Comparison of ENCODE assay signal across 8 mouse cellular contexts in the genomic region with DNA sequence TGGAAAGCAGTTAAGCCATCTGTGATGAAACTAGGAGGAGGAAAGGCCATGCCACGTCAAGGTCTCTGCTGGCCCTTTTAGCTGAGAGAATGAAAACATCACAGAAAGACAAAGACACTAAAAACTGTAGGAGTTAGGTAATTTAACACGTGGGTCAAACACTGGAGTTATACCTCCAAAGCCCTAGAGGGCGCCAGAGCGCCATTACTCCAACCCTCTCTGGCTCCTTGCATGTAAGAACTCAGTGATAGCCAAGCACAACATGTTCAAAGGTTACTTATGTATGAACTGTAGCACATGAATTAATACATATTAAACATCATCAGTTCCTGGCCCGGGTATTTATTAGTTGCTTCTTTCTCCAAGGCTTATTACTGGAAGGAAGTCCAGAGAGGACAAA. TPM values are rescaled to one million over a fixed set of nuclear protein-coding genes. Genes with fewer than 3 reads are reported as not detected.
DNase-seq lines count a peak whose midpoint lies in the region; ATAC-seq lines count a peak whose summit lies in the region.

No protein-coding gene starts in this region.

- no peak overlapping the region for H3K4me2 ChIP-seq in liver, embryonic 11.5 days
- no peak overlapping the region for H3K4me2 ChIP-seq in hindbrain, embryonic 12.5 days (replicated peaks)

- peak; percentile 70 for DNase-seq in liver
- DNase-seq in liver, embryonic 11.5 days (ENCODE audit: low spot score): no peak
- DNase-seq in T-cell, adult 2 months (ENCODE audit: low spot score): peak; percentile 84
- DNase-seq in heart, postnatal 10 days: peak; percentile 46 to 65
- peak; percentile 72 for DNase-seq in lung, postnatal 36 days
- DNase-seq in thymus, postnatal 0 days (ENCODE audit: low spot score): peak; percentile 81
- DNase-seq in cerebellum, postnatal 4 days (ENCODE audit: low spot score in 2 of 2): no peak

- no peak overlapping the region for H3K27ac ChIP-seq in liver, embryonic 11.5 days (ENCODE audit: low read depth, low read length)
- no peak overlapping the region for H3K27ac ChIP-seq in hindbrain, embryonic 12.5 days

- H3K36me3 ChIP-seq in liver, embryonic 11.5 days (ENCODE audit: control insufficient read depth, insufficient read depth, low read length): no peaks in the 10 kb centered on the region
- no peaks in the 10 kb centered on the region for H3K36me3 ChIP-seq in hindbrain, embryonic 12.5 days

- no peak overlapping the region for H3K9ac ChIP-seq in liver, embryonic 11.5 days (ENCODE audit: low read depth, low read length)
- no peak overlapping the region for H3K9ac ChIP-seq in hindbrain, embryonic 12.5 days

- no peaks in the 10 kb centered on the region for H3K27me3 ChIP-seq in liver, embryonic 11.5 days (replicated peaks; ENCODE audit: control insufficient read depth, insufficient read depth, low read length)
- no peaks in the 10 kb centered on the region for H3K27me3 ChIP-seq in hindbrain, embryonic 12.5 days

- intact Hi-C loops in heart, postnatal 10 days (cut with DNase I): no loop called here

- H3K9me3 ChIP-seq in liver, embryonic 11.5 days (ENCODE audit: control insufficient read depth, low read length): no peaks in the 10 kb centered on the region
- no peaks in the 10 kb centered on the region for H3K9me3 ChIP-seq in hindbrain, embryonic 12.5 days (replicated peaks)

- ATAC-seq in liver, embryonic 11.5 days (replicated peaks; ENCODE audit: low FRiP score): no peak
- ATAC-seq in hindbrain, embryonic 12.5 days (ENCODE audit: low FRiP score): no peak

- H3K4me1 ChIP-seq in liver, embryonic 11.5 days (replicated peaks; ENCODE audit: control insufficient read depth, insufficient read depth, low read length): peaks cover 12% of the 10 kb centered on the region
- peaks cover 11% of the 10 kb centered on the region for H3K4me1 ChIP-seq in hindbrain, embryonic 12.5 days

- no peak overlapping the region for H3K4me3 ChIP-seq in liver, embryonic 11.5 days (ENCODE audit: low read depth, low read length)
- H3K4me3 ChIP-seq in hindbrain, embryonic 12.5 days: no peak overlapping the region

- WGBS in liver, embryonic 11.5 days: 43% methylated on average over 5 of the region's 5 CpGs
- 60% methylated on average over 5 of the region's 5 CpGs for WGBS in hindbrain, embryonic 12.5 days

RNA-seq across cellular contexts. Expression of a gene that starts 58.8 kb away (rescaled TPM):
- polyA plus RNA-seq in liver, embryonic 11.5 days (2014; fragmentation: Nextera tagmentation; extraction: Ambion mirVana): 0.58 and 1.3 TPM in 2 replicates
- under 1 TPM in 1 of 2 experiments, not detected in 1; 0.65 TPM for total RNA-seq in heart, postnatal 10 days (2021)
- 1.6 and 2.0 TPM in 2 replicates for polyA plus RNA-seq in thymus, postnatal 0 days (2015; fragmentation: Nextera tagmentation; extraction: Ambion mirVana)
- polyA plus RNA-seq in hindbrain, embryonic 12.5 days (2016; fragmentation: Nextera tagmentation; extraction: Ambion mirVana): 0.80 and 1.1 TPM in 2 replicates

RNA-seq across cellular contexts. Expression of a gene that starts 59.3 kb away (rescaled TPM):
- 93.0 and 107 TPM in 2 replicates for polyA plus RNA-seq in liver, embryonic 11.5 days (2014; fragmentation: Nextera tagmentation; extraction: Ambion mirVana)
- 10 to 100 TPM; 87.3 to 98.4 TPM for total RNA-seq in heart, postnatal 10 days (2021)
- polyA plus RNA-seq in thymus, postnatal 0 days (2015; fragmentation: Nextera tagmentation; extraction: Ambion mirVana): 78.6 and 84.1 TPM in 2 replicates
- 97.9 and 107 TPM in 2 replicates for polyA plus RNA-seq in hindbrain, embryonic 12.5 days (2016; fragmentation: Nextera tagmentation; extraction: Ambion mirVana)

Comparison
In these comparisons a context has a peak if more than half of its experiments do, and no peak if none do; other contexts are left out.
1. DNase-seq: peak in liver (single experiment), T-cell, adult 2 months (single experiment), heart, postnatal 10 days (2 of 2), lung, postnatal 36 days (single experiment) and thymus, postnatal 0 days (single experiment); none in liver, embryonic 11.5 days (single experiment) and cerebellum, postnatal 4 days (0 of 2).